Mouse (Mus musculus) hindbrain, embryonic 12.5 days (tissue): ENCODE measurements at regions not wholly inside any gene's neighbourhood (a gene's known extent, or its start where the extent isn't known, plus 50 kb on each side); places are given as distances from the start of the nearest gene placed in this dataset.
A peak's percentile ranks its signal among the peaks of the same experiment; 100 is the strongest.
"Not testable (repeated sequence)": the region's sequence is repeated elsewhere in the genome, so short reads cannot be mapped to it uniquely, and the experiment has no call there.

Experiments used
- ATAC-seq: fragments of 200-750 bp; cut with Nextera tagmentation; 2 replicates; pipeline ENCODE4 v1.8.0; 2017; ENCODE audit warnings: moderate TSS enrichment; ENCODE audit not compliant: low FRiP score
- H3K27ac ChIP-seq: fragments of 300-500 bp; sonication (generic); 2 replicates; pipeline ENCODE4 v1.5.1; 2016; ENCODE audit warnings: mild to moderate bottlenecking
- H3K27me3 ChIP-seq: fragments of 300-500 bp; sonication (generic); 2 replicates; pipeline ENCODE4 v1.6.1; 2016; ENCODE audit warnings: mild to moderate bottlenecking
- H3K36me3 ChIP-seq: fragments of 300-500 bp; sonication (generic); 2 replicates; pipeline ENCODE4 v1.6.1; 2016; ENCODE audit warnings: mild to moderate bottlenecking
- H3K4me1 ChIP-seq: fragments of 300-500 bp; sonication (generic); 2 replicates; pipeline ENCODE4 v1.6.1; 2016
- H3K4me2 ChIP-seq: fragments of 300-500 bp; sonication (generic); replicated peaks from 2 replicates; pipeline ENCODE4 v1.6.1; 2016; ENCODE audit warnings: mild to moderate bottlenecking
- H3K4me3 ChIP-seq: fragments of 300-500 bp; sonication (generic); 2 replicates; pipeline ENCODE4 v1.5.1; 2016; ENCODE audit warnings: mild to moderate bottlenecking
- H3K9ac ChIP-seq: fragments of 300-500 bp; sonication (generic); 2 replicates; pipeline ENCODE4 v1.6.1; 2016; ENCODE audit warnings: mild to moderate bottlenecking, moderate library complexity
- H3K9me3 ChIP-seq: fragments of 300-500 bp; sonication (generic); replicated peaks from 2 replicates; pipeline ENCODE4 v1.6.1; 2016; ENCODE audit warnings: mild to moderate bottlenecking
- WGBS: fragments of 180-500 bp; shearing (Covaris S2); methylation state at CpG from one replicate; pipeline ENCODE4 v1.1.7; 2016; 5-methylcytosine and 5-hydroxymethylcytosine counted together

GRCm38 (mm10) chr12:98144464-98144863 lies 114.8 kb downstream of the Galc start:
- no peaks in the 10 kb centered on the region for H3K36me3 ChIP-seq
- H3K4me1 ChIP-seq, result 0 out of 2 replicates have a peak, but pooled peaks cover 2% of the 10 kb centered on the region
- H3K27me3 ChIP-seq, result no peaks in the 10 kb centered on the region
- H3K27ac ChIP-seq, result no peak overlapping the region
- no peaks in the 10 kb centered on the region for H3K9me3 ChIP-seq
- no peak for ATAC-seq
- H3K4me3 ChIP-seq, result no peak overlapping the region
- no peak overlapping the region for H3K9ac ChIP-seq
- 56% methylated on average over 4 of the region's 4 CpGs for WGBS
- no peak overlapping the region for H3K4me2 ChIP-seq

- WGBS, result 83% methylated on average over 1 of the region's 1 CpGs
- Histone ChIP-seq H3K4me1 (no peaks in the 10 kb centered on the region), H3K4me3 (no peak overlapping the region), H3K9me3 (no peaks in the 10 kb centered on the region), H3K27ac (no peak overlapping the region), H3K27me3 (no peaks in the 10 kb centered on the region), H3K9ac (no peak overlapping the region), H3K36me3 (no peaks in the 10 kb centered on the region), H3K4me2 (no peak overlapping the region)
- no peak for ATAC-seq
Observed at GRCm38 (mm10) chr12:98143170-98143569, 116.1 kb downstream of the Galc start.

DNA sequence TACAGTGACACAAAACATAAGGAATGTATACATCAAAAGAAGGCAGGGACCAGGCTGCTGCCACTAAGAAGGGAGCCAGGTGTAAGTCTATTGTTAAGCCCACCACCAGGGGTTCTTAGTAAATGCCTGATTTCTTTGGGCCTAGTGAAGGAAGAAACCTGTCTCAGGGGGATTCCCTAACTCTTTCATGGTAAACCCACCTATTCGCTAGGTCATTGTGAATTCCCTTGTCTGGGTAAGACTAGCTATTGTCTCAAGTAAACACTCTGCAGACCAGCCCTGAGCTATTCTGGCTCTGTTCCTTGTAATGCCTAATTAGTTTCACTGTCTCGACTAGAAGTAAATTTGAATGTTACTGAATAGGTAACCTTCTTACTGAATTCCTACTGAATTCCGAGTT lies 119.4 kb downstream of the Galc start:
- 62% methylated on average over 3 of the region's 3 CpGs for WGBS
- not testable (repeated sequence) for H3K9ac ChIP-seq, ATAC-seq, H3K4me3 ChIP-seq, H3K4me2 ChIP-seq, H3K9me3 ChIP-seq, H3K27ac ChIP-seq, H3K27me3 ChIP-seq, H3K36me3 ChIP-seq, H3K4me1 ChIP-seq

DNA sequence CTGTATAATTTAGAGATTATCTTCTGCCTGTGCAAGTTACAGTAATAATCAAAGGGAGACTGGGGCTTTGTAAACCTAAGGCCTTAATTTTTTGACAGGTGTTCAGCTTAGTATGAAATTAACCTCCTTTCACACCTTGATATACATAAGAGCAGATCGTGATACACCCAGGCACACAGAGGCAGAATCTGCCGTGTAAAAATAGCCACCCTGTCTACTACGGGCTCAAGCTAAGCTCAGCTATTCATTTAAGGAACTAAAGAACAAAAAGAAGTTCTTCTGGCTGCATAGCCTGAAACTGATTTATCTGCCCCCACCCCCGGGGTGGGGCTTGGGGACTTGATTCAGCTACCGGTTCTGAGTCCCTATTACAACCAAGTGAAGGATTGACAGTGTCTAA lies 128.0 kb downstream of the Galc start:
- no peak overlapping the region for H3K9ac ChIP-seq
- no peak overlapping the region for H3K4me2 ChIP-seq
- H3K4me3 ChIP-seq, result no peak overlapping the region
- H3K36me3 ChIP-seq, result no peaks in the 10 kb centered on the region
- no peaks in the 10 kb centered on the region for H3K27me3 ChIP-seq
- no peak overlapping the region for H3K27ac ChIP-seq
- ATAC-seq, result no peak
- H3K9me3 ChIP-seq, result no peaks in the 10 kb centered on the region
- H3K4me1 ChIP-seq, result no peaks in the 10 kb centered on the region
- 76% methylated on average over 5 of the region's 5 CpGs for WGBS

- no peaks in the 10 kb centered on the region for H3K9me3 ChIP-seq
- H3K4me1 ChIP-seq, result no peaks in the 10 kb centered on the region
- ATAC-seq, result no peak
- no peak overlapping the region for H3K9ac ChIP-seq
- no peak overlapping the region for H3K4me3 ChIP-seq
- H3K4me2 ChIP-seq, result no peak overlapping the region
- no peak overlapping the region for H3K27ac ChIP-seq
- WGBS, result 78% methylated on average over 3 of the region's 3 CpGs
- H3K27me3 ChIP-seq, result no peaks in the 10 kb centered on the region
- no peaks in the 10 kb centered on the region for H3K36me3 ChIP-seq
Observed at GRCm38 (mm10) chr12:98123541-98123940, 135.7 kb downstream of the Galc start.

DNA sequence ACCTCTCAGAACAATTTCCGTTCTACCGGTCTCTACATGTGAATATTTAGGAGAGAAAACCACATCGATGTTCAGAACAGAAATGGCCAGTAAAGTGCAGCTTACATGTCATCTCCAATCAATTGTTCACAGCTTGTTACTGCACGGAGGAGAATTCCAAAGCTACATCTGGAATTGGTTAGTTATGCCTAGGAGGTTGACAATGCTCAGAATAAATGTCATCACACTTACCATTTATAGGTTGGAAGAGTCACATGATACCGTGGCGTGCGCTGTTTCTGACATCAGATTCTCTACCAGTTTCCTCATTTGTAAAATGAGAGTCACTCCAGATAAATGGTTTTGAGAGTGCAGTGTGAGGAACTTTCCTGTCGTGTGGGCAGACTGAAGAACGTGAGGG lies 151.2 kb downstream of the Galc start:
- Histone ChIP-seq H3K9ac (no peak overlapping the region), H3K4me2 (no peak overlapping the region), H3K9me3 (no peaks in the 10 kb centered on the region), H3K27me3 (no peaks in the 10 kb centered on the region), H3K4me3 (no peak overlapping the region), H3K4me1 (peaks cover 4% of the 10 kb centered on the region; the same call in 1 of the 2 replicates), H3K36me3 (no peaks in the 10 kb centered on the region), H3K27ac (no peak overlapping the region)
- 81% methylated on average over 9 of the region's 9 CpGs for WGBS
- ATAC-seq, result no peak

DNA sequence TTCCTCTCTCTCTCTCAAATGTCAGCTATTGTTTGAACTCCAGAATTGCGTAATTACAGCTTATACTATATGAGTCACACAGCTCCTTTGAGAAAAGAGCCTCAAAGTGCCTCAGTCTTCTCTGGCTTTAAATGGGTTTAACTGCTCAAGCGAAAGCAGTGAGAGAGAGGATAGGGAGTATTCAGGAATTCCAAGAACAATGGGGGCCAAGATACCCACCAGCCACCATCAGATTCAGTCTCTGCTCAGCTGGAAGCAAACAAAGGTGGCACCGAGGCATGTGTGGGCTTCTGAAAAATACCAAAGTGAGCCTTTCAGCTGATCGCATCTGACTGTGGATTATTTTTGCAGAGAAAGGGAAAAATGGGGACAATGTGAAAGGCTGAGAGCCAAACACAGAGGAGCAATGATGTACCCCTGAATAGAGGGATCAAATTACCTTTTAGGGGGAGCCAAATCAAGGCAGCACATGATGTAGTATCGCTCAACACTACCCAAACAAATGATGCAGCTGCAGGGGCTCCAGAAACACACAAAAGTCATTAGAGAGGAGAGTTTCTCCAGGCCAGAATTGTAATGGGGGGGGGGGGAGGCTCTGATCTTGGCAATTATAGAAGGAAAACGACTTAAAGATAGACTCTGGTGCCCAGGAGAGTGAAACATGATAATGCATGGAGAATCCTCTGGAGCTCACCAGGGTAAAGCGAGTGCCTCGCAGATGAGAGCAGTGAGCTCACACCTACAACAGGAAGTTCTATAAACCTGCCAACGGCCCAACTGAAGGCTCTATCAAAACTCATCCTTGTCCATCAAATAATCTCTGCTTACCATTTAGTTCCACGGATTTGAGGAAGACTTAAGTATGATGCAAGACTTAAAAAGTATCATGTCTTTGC lies 152.2 kb downstream of the Galc start:
- Histone ChIP-seq H3K9me3 (no peaks in the 10 kb centered on the region), H3K4me2 (no peak overlapping the region), H3K4me3 (no peak overlapping the region), H3K4me1 (peaks cover 4% of the 10 kb centered on the region; the same call in 1 of the 2 replicates), H3K9ac (no peak overlapping the region), H3K27me3 (no peaks in the 10 kb centered on the region), H3K27ac (no peak overlapping the region), H3K36me3 (no peaks in the 10 kb centered on the region)
- WGBS, result 43% methylated on average over 10 of the region's 10 CpGs
- peak; percentile 50; the same call in 1 of the 2 replicates for ATAC-seq

DNA sequence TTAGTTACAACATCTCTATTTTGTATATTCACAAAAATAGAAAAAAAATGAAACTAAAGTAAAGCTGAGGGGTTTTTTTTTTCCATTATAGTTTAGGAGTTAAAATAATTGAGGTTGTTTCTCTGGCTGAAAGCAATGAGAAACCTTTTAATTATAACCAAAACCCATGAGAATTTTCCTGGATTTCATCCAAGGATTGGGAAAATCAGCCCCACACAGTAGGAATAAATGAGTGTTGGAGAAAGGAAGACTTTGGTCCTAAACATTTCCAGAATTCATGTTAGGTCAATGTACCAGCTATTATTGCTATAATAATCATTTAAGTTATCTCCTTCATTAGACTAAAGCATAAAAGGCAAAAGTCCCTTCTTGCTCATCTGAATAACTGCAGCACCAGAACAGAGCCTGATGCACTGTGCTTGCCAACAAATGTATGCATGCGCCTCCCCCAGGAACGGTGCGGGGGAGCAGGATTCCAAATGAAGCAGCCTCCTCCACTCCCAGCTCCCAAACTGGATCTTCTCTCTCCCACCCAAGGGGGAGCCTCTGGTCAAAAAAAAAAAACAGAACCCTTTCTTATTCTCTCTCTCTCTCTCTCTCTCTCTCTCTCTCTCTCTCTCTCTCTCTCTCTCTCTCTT lies 153.0 kb downstream of the Galc start:
- Histone ChIP-seq H3K27me3 (no peaks in the 10 kb centered on the region), H3K27ac (no peak overlapping the region), H3K36me3 (no peaks in the 10 kb centered on the region), H3K4me3 (no peak overlapping the region), H3K9ac (no peak overlapping the region), H3K4me2 (no peak overlapping the region), H3K4me1 (peaks cover 4% of the 10 kb centered on the region; the same call in 1 of the 2 replicates), H3K9me3 (no peaks in the 10 kb centered on the region)
- ATAC-seq, result no peak
- WGBS, result 40% methylated on average over 3 of the region's 3 CpGs

- no peak for ATAC-seq
- Histone ChIP-seq H3K4me1 (peaks cover 4% of the 10 kb centered on the region; the same call in 1 of the 2 replicates), H3K9me3 (no peaks in the 10 kb centered on the region), H3K27me3 (no peaks in the 10 kb centered on the region), H3K4me3 (no peak overlapping the region), H3K27ac (no peak overlapping the region), H3K9ac (no peak overlapping the region), H3K36me3 (no peaks in the 10 kb centered on the region), H3K4me2 (no peak overlapping the region)
Observed at GRCm38 (mm10) chr12:98105749-98106148, 153.5 kb downstream of the Galc start.

GRCm38 (mm10) chr12:98090171-98090570 lies 169.1 kb downstream of the Galc start:
- WGBS, result 59% methylated on average over 5 of the region's 5 CpGs
- Histone ChIP-seq H3K27ac (no peak overlapping the region), H3K36me3 (no peaks in the 10 kb centered on the region), H3K27me3 (no peaks in the 10 kb centered on the region), H3K4me2 (no peak overlapping the region), H3K4me3 (no peak overlapping the region), H3K9ac (no peak overlapping the region), H3K4me1 (no peaks in the 10 kb centered on the region), H3K9me3 (no peaks in the 10 kb centered on the region)
- ATAC-seq, result no peak

- Histone ChIP-seq H3K27ac (no peak overlapping the region), H3K4me3 (no peak overlapping the region), H3K9ac (no peak overlapping the region), H3K4me1 (no peaks in the 10 kb centered on the region), H3K9me3 (no peaks in the 10 kb centered on the region), H3K27me3 (no peaks in the 10 kb centered on the region), H3K36me3 (no peaks in the 10 kb centered on the region), H3K4me2 (no peak overlapping the region)
- WGBS, result 98% methylated on average over 1 of the region's 1 CpGs
- ATAC-seq, result no peak
Observed at GRCm38 (mm10) chr12:98078351-98078750, 180.9 kb downstream of the Galc start.

- no peak overlapping the region for H3K4me3 ChIP-seq
- H3K9ac ChIP-seq, result no peak overlapping the region
- H3K9me3 ChIP-seq, result no peaks in the 10 kb centered on the region
- no peak overlapping the region for H3K27ac ChIP-seq
- no peaks in the 10 kb centered on the region for H3K36me3 ChIP-seq
- H3K4me2 ChIP-seq, result no peak overlapping the region
- no peak for ATAC-seq
- 95% methylated on average over 2 of the region's 2 CpGs for WGBS
- no peaks in the 10 kb centered on the region for H3K4me1 ChIP-seq
- H3K27me3 ChIP-seq, result no peaks in the 10 kb centered on the region
Observed at GRCm38 (mm10) chr12:98075580-98075979, 183.7 kb downstream of the Galc start.

- Histone ChIP-seq H3K9ac (no peak overlapping the region), H3K4me3 (no peak overlapping the region), H3K27ac (no peak overlapping the region), H3K4me2 (no peak overlapping the region), H3K4me1 (no peaks in the 10 kb centered on the region), H3K9me3 (no peaks in the 10 kb centered on the region), H3K36me3 (no peaks in the 10 kb centered on the region), H3K27me3 (no peaks in the 10 kb centered on the region)
- WGBS, result 54% methylated on average over 2 of the region's 2 CpGs
- no peak for ATAC-seq
Observed at GRCm38 (mm10) chr12:98069110-98069509, 190.1 kb downstream of the Galc start.
